Mouse (Mus musculus) liver, embryonic 14.5 days (tissue): Measurements from ENCODE around the gene Scap. TPM values are rescaled to one million over a fixed set of nuclear protein-coding genes. Genes with fewer than 3 reads are reported as not detected.
"Not testable (repeated sequence)": the region's sequence is repeated elsewhere in the genome, so short reads cannot be mapped to it uniquely, and the experiment has no call there.

ENCODE experiments used
- ATAC-seq: fragments of 200-750 bp; cut with Nextera tagmentation; 2 replicates; pipeline ENCODE4 v1.8.0; 2017; ENCODE audit warnings: moderate number of reproducible peaks, mild to moderate bottlenecking, moderate library complexity; ENCODE audit not compliant: insufficient read depth
- DNase-seq, 3 experiments: peaks; one replicate each; pipeline ENCODE4 v3.0.0-alpha.2; 2012 to 2013; ENCODE audit warnings: low read depth in 3 of 3, low spot score in 3 of 3
- H3K27ac ChIP-seq: fragments of 300-500 bp; sonication (generic); 2 replicates; pipeline ENCODE4 v1.5.1; 2014; ENCODE audit warnings: moderate library complexity, mild to moderate bottlenecking, control low read depth, inconsistent platforms
- H3K27me3 ChIP-seq: fragments of 300-500 bp; sonication (generic); 2 replicates; pipeline ENCODE4 v1.6.1; 2014; ENCODE audit warnings: mild to moderate bottlenecking, low read length, moderate library complexity; ENCODE audit not compliant: control insufficient read depth, insufficient read depth
- H3K36me3 ChIP-seq: fragments of 300-500 bp; sonication (generic); replicated peaks from 2 replicates; pipeline ENCODE4 v1.6.1; 2014; ENCODE audit warnings: low read depth; ENCODE audit not compliant: control insufficient read depth, insufficient read depth
- H3K4me1 ChIP-seq, 2 experiments: fragments of 200-500 bp in 1 of 2; fragments of 300-500 bp in 1 of 2; sonication (generic) in 1 of 2; replicated peaks; 2 replicates each; pipeline ENCODE4 v1.6.1; 2012 to 2014; ENCODE audit warnings: antibody characterized with exemption in 1 of 2, inconsistent platforms in 1 of 2, low read length in 1 of 2; ENCODE audit not compliant: control insufficient read depth in 2 of 2, insufficient read depth in 2 of 2
- H3K4me2 ChIP-seq: fragments of 300-500 bp; sonication (generic); 2 replicates; pipeline ENCODE4 v1.6.1; 2014; ENCODE audit warnings: low read depth, mild to moderate bottlenecking, control low read depth, moderate library complexity
- H3K4me3 ChIP-seq, 2 experiments: fragments of 200-500 bp in 1 of 2; fragments of 300-500 bp in 1 of 2; sonication (generic) in 1 of 2; 2 replicates each; pipeline ENCODE4 v1.5.1; 2012 to 2014; ENCODE audit warnings: low read depth in 2 of 2, low read length in 2 of 2, mild to moderate bottlenecking in 2 of 2, control low read depth in 1 of 2, inconsistent platforms in 1 of 2, moderate library complexity in 1 of 2; ENCODE audit not compliant: insufficient read depth in 1 of 2
- H3K9ac ChIP-seq: fragments of 300-500 bp; sonication (generic); replicated peaks from 2 replicates; pipeline ENCODE4 v1.6.1; 2014; ENCODE audit warnings: mild to moderate bottlenecking, control low read depth, moderate library complexity
- H3K9me3 ChIP-seq: fragments of 300-500 bp; sonication (generic); 2 replicates; pipeline ENCODE4 v1.6.1; 2016; ENCODE audit warnings: low read length, mixed read lengths; ENCODE audit not compliant: control insufficient read depth
- CTCF ChIP-seq: IDR thresholded peaks from 2 replicates; pipeline ENCODE4 v1.5.1; 2016; ENCODE audit warnings: antibody characterized with exemption, low read depth, control low read depth
- EP300 ChIP-seq: IDR thresholded peaks from 2 replicates; pipeline ENCODE4 v1.6.1; 2016; ENCODE audit warnings: antibody characterized with exemption, low read depth
- WGBS: fragments of 180-500 bp; shearing (Covaris S2); extraction: QIAGEN DNeasy Blood & Tissue Kit; methylation state at CpG from one replicate; pipeline ENCODE4 v1.1.7; 2014; ENCODE audit not compliant: insufficient replicate concordance; 5-methylcytosine and 5-hydroxymethylcytosine counted together
- polyA plus RNA-seq, 2 experiments: library from polyadenylated mRNA; depleted of rRNA in 1 of 2; stranded (reverse) in 1 of 2; unstranded in 1 of 2; fragments of >200 nt; fragmentation: Nextera tagmentation in 1 of 2; extraction: Ambion mirVana in 1 of 2; gene quantifications; 2 replicates each; pipeline versions ENCODE4 v1.2.1 to v1.2.3; 2012 to 2014

Scap gene
- polyA plus RNA-seq, 2 experiments: 9.4 to 15.6 TPM

GRCm38 (mm10) chr9:110329655-110330054, 3.4 kb upstream of the Scap start:
- Histone ChIP-seq H3K36me3 (no peaks in the 10 kb centered on the region), H3K4me1 (peaks cover 0 to 22% of the 10 kb centered on the region in 2 experiments; a peak in 3 of 4 replicates), H3K27me3 (no peaks in the 10 kb centered on the region), H3K27ac (no peak overlapping the region), H3K4me2 (no peak overlapping the region), H3K9ac (no peak overlapping the region), H3K4me3 (no peak overlapping the region), H3K9me3 (no peaks in the 10 kb centered on the region)
- ATAC-seq (no peak), DNase-seq (no peak)
- 57% methylated on average over 21 of the region's 21 CpGs for WGBS
- TF ChIP-seq EP300 (no peak), CTCF (no peak)

GRCm38 (mm10) chr9:110330341-110330740, 2.7 kb upstream of the Scap start:
- ATAC-seq: no peak

DNA sequence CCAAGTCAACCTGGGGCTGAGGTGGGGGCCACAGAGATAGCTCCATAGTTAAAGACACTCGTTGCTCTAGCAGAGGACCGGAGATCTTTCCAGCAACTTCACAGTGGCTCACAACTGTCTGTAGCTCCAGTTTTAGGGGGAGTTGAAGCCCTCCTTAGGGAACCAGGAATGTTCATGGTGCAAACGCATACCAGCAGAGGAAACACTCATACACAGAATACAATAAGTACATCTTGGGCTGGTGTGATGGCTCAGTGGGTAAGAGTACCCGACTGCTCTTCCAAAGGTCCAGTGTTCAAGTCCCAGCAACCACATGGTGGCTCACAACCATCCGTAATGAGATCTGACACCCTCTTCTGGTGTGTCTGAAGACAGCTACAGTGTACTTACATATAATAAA, 2.2 kb upstream of the Scap start:
- H3K4me3 ChIP-seq, H3K36me3 ChIP-seq, H3K9ac ChIP-seq, H3K27ac ChIP-seq, DNase-seq, H3K9me3 ChIP-seq, H3K27me3 ChIP-seq, ATAC-seq, H3K4me2 ChIP-seq: not testable (repeated sequence)
- H3K4me1 ChIP-seq: peaks cover 0 to 26% of the 10 kb centered on the region in 2 experiments; a peak in 3 of 4 replicates
- WGBS: 71% methylated on average over 4 of the region's 5 CpGs

More at GRCm38 (mm10) chr9:110330341-110330740, 2.7 kb upstream of the Scap start:
- Histone ChIP-seq H3K36me3 (no peaks in the 10 kb centered on the region), H3K27me3 (no peaks in the 10 kb centered on the region), H3K27ac (no peak overlapping the region), H3K4me2 (no peak overlapping the region), H3K4me3 (no peak overlapping the region), H3K9ac (no peak overlapping the region), H3K4me1 (peaks cover 0 to 25% of the 10 kb centered on the region in 2 experiments; a peak in 3 of 4 replicates), H3K9me3 (no peaks in the 10 kb centered on the region)
- no peak for DNase-seq
- 34% methylated on average over 6 of the region's 6 CpGs for WGBS
- TF ChIP-seq EP300 (no peak), CTCF (no peak)

DNA sequence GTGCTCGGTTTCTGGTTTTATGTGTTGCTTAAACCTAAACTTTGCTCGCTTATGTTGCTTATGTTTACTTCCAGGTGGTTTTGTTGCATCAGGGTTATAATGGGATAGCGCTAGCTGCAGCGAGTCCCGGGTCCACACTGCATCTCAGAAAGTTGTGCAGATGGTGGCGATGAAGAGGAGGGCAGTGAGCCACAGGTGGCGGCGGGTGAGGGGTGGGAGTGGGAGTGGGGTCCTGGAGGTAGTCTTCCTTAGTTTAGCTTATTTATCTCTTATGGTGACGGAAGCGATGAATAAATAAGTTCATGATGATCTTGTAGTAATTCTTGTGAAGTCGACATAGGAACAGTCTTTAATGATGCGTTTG, 790 bp downstream of the Scap start:
- no peak overlapping the region for H3K27ac ChIP-seq
- peaks cover 0 to 20% of the 10 kb centered on the region in 2 experiments; a peak in 2 of 4 replicates for H3K4me1 ChIP-seq
- TF ChIP-seq CTCF: no peak
- TF ChIP-seq EP300: no peak
- H3K4me3 ChIP-seq: peak overlapping the region; percentile 59 to 71
- H3K36me3 ChIP-seq: no peaks in the 10 kb centered on the region
- DNase-seq (no peak), ATAC-seq (peak; percentile 14; the same call in 1 of the 2 replicates)
- no peaks in the 10 kb centered on the region for H3K27me3 ChIP-seq
- H3K4me2 ChIP-seq: peak overlapping the region; percentile 80
- H3K9ac ChIP-seq: peak overlapping the region; percentile 35
- WGBS: 10% methylated on average over 12 of the region's 12 CpGs
- no peaks in the 10 kb centered on the region for H3K9me3 ChIP-seq

DNA sequence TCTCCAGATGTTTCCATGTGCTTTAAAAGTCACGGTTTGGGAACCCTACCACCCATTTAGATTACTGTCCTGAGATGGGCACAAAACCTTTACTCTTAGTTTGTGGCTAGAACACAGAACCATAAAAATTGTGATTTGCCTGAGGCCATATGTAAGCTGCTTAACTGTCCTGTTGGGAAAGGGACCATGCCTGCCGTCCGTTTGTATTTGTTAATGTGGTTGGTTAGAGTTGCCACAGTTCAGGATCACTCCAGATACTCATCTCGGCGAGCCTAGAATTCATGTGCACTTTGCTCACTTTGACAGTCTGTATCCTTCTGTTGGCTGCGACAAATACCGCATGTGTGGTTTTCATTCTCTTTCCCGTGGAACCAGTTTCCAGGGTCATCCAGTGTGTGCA, 1.8 kb downstream of the Scap start:
- Histone ChIP-seq H3K4me1 (peaks cover 0 to 13% of the 10 kb centered on the region in 2 experiments; a peak in 2 of 4 replicates), H3K27ac (no peak overlapping the region), H3K9ac (no peak overlapping the region), H3K27me3 (no peaks in the 10 kb centered on the region), H3K9me3 (no peaks in the 10 kb centered on the region), H3K4me2 (peak overlapping the region; percentile 80), H3K4me3 (no peak overlapping the region), H3K36me3 (no peaks in the 10 kb centered on the region)
- no peak for ATAC-seq
- 36% methylated on average over 8 of the region's 8 CpGs for whole genome bisulfite sequencing
- DNase-seq: no peak
- TF ChIP-seq EP300 (no peak), CTCF (no peak)
